Mouse (Mus musculus) mesoderm, embryonic 11.5 days (tissue): ENCODE data around the gene Nr6a1.

ENCODE experiments used
- DNase-seq: peaks from one replicate; pipeline ENCODE4 v3.0.0-alpha.2; 2012; ENCODE audit warnings: low read depth, low spot score

Gene Nr6a1

DNA sequence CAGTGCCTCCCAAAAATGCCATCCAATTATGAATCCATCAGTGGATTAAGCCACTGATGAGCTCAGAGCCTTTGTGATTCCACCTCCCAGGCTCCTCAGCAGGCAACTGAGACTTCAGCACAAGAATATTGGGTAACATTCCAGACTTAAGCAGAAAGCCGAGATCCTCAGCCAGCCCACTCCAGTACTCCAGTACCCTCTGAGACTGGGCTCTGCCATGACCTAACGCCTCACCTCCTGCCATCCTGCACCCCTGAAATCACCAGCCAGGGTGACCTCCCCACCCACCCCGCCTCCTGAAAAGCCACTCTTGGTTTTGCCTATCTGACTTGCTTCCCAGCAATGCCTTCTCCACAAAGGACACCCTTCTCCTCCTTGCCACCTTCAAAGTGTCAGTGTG is 9.9 kb upstream of the Nr6a1 start:
- no peak for DNase-seq

DNA sequence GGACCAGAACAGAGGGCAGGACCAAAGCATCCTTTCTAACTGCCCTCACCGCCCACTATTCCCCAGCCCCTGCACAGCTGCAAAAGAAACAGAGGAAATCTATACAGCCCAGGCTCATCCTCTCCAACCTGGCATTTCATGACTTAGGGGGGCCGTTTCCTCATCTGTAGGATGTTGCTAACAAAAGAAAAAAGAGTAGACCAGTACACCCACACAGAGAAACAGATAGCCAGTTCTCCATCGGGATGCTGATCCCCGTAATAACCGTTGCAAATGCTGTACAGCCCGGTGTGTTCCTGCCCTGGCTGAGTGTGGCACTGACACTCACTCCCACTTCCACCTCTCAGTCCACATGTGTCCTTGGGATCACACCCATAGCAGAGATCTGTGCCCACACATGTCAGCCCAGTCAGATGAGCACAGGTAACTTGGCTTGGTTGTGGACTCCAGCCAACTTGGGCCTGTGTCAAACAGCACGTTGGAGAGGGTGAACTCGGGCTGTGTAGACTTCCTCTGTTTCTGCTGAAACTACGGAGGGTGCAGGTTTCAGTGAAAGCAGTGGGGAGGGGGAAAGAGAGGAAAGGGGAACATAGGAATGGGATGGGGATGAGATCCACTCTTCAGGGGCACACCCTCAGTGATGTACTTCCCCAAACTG is 9.4 kb upstream of the Nr6a1 start:
- DNase-seq, result no peak

- no peak for DNase-seq
These were observed 7.4 kb upstream of the Nr6a1 start for GRCm38 (mm10) chr2:38934936-38935335.

- peak; percentile 39 for DNase-seq
These were observed 6.4 kb upstream of the Nr6a1 start for GRCm38 (mm10) chr2:38933931-38934330.

- DNase-seq, result peak; percentile 72
These were observed 4.6 kb upstream of the Nr6a1 start, which contains the start of gene Olfml2a for GRCm38 (mm10) chr2:38931851-38932667. Gene Olfml2a, plus strand, starts transcription at chr2:38931978.

DNA sequence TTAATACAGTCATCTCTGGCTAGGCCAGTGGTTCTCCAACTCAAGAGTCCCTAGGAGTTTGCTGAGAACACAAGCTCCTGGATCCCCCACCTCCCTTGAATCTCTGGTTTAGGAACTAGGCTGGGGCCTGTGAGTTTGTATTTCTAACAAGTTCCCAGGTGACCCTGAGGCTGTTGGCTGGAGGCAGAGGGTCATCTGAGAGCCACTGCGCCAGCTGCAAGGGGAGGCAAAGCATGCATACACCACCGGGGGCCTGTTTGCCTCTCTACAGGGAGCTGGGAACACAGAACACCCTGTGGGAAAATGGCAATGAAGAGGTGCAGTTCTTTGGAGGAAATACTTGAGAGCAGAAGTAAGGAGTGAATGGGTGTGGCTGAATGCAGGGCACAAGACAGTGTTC is 2.8 kb upstream of the Nr6a1 start:
- DNase-seq, result no peak

- DNase-seq, result peak; percentile 97
These were observed 1.2 kb downstream of the Nr6a1 start for GRCm38 (mm10) chr2:38926145-38926891.

DNA sequence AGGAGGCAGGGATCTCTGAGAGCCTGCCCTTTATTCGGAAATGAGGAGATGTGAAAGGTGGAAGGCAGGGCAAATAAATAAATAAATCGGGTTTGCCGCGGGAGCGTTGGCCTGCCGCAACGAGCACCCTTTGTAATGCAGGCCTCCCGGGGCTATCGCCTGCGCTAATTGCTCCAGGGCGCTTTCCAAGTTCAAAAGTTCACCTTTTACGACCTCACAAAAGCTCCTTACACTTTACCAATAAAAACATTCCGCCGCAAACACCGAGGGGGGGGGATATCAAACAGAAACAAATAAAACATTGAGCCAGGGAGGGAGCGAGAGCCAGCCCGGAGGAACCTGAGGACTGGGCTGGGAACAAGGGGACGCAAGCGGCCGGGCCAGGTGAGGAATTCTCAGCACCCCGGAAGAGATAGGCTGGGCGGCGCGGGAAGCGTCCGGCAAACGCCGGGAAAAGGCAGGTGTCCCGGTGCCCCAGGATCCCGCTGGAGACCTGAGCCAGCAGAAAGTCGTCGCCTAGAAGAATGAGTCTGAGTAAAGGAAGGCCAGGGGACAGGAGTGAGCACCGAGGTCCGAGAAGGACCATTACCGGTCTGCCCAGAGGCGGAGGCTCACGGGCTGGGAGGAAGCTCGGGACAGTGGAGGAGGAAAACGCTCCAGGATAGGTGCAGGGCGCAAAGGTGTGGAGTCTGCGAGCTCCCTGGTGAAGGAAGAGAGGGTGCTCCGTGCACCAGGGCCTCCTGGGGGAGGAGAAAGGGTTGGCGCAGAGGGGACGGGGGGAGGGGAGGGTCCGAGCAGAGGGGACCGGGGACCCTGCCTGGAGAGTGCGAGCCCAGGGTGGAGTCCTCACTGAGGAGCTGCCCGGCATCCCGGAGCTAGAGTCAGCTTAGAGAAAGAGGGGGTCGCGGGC is 2.1 kb downstream of the Nr6a1 start:
- DNase-seq, result peak; percentile 48

- DNase-seq, result no peak
These were observed 2.9 kb downstream of the Nr6a1 start for GRCm38 (mm10) chr2:38924571-38924970.

GRCm38 (mm10) chr2:38923911-38924310 is 3.6 kb downstream of the Nr6a1 start:
- DNase-seq, result no peak

- no peak for DNase-seq
These were observed 4.0 kb downstream of the Nr6a1 start for GRCm38 (mm10) chr2:38923471-38923870.

DNA sequence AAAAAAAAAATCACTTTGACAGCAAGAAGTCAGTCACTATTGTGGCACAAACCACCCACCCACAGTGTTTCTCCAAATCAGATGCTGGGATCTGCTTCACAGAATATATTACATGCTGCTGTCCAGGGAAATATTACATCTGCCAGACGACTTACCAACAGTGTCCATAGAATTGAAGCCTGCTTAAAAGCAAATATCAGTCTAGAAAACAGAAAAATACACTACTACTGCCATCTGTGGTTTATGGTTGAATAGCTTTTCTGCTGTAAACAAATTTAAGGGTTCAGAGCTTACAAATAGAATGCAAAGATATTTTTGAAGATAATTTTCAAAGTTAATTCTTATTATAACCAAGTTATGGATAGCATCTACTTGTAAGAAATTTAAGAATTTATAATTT is 6.1 kb downstream of the Nr6a1 start:
- DNase-seq, result no peak

- no peak for DNase-seq
These were observed 10.4 kb downstream of the Nr6a1 start for GRCm38 (mm10) chr2:38916947-38917691.

GRCm38 (mm10) chr2:38914965-38915364 is 12.5 kb downstream of the Nr6a1 start:
- DNase-seq, result peak; percentile 57

DNA sequence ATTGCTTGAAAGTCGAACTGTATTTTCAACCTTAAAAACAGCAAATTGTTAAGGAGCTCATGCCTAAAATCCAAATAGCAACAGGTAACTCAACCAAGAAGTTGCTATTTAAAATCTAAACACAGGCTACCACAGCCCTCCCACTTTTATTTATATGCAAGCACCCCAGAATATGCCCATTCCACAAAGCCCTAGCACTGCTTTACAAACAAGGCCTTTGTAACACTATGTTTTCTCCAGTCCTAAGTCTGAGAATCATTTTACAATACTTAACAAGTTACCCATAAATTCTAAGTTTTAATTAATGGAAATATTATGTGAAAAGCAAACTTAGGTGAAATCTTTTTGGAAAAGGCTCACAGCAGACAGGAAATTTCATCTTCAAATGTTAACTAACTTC is 13.0 kb downstream of the Nr6a1 start:
- DNase-seq, result no peak

DNA sequence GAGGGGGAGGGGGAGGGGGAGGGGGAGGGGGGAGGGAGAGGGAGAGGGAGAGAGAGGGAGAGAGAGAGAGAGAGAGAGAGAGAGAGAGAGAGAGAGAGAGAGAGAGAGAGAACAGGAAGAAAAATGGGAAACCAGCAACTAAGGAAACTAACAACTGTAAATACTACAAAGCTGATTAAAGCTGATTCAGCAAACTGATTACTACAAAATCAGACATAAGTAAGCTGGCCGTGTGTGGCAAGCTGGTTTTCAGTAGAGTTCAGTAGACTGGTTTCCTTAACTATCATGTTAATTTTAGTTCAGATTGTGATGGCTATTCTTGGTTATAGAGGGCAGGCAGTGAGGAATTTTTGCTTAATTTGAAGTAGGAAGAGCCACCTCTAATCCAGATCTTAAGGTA is 18.9 kb downstream of the Nr6a1 start:
- no peak for DNase-seq

DNA sequence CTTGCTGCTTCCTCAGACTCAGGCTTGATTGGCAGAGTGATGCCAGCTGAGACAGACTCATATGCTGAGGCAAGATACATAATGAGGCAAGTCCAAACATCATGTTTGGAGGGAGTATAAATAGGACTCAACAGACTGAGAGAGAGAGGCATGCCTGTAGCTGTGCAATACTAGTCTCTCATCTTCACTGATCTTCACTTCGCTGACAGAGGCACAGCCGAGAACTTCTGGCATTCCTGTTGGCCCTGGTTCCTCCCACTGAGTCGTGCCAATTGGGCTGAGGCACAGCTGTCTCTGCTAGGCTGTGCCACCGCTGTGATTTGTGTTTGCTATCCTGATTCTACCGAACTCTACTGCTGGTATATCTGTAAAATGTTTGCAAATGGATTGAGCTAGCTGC is 21.4 kb downstream of the Nr6a1 start:
- no peak for DNase-seq

DNA sequence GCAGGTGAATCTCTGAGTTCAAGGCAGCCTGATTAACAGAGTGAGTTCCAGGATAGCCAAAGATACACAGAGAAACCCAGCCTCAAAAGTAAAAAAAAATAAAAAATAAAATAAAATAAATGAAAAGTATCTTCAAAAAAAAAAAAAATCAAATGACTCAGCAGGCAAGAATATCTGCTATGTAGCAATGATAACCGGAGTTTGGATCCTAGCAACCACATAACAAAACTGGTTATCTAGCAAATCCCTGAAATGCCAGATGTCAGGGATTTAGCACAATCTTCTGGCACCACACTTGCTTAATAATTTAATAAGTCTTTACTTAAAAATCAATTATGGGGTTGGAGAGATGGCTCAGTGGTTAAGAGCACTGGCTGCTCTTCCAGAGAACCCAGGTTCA is 23.2 kb downstream of the Nr6a1 start:
- no peak for DNase-seq

GRCm38 (mm10) chr2:38902866-38903265 is 24.6 kb downstream of the Nr6a1 start:
- DNase-seq, result no peak

GRCm38 (mm10) chr2:38880907-38881672 is 46.4 kb downstream of the Nr6a1 start:
- peak; percentile 15 for DNase-seq
